Mouse (Mus musculus) adrenal gland, postnatal 10 days (tissue): ENCODE measurements at regions not wholly inside any gene's neighbourhood (a gene's known extent, or its start where the extent isn't known, plus 50 kb on each side); places are given as distances from the start of the nearest gene placed in this dataset.

Source experiments
- DNase-seq: peaks from one replicate; pipeline ENCODE4 v3.0.0; 2021; ENCODE audit warnings: mixed read lengths

- DNase-seq, result no peak
Observed at GRCm38 (mm10) chr11:114433561-114433960, 234.8 kb upstream of the Rpl38 start.

GRCm38 (mm10) chr11:114425447-114425846 is 242.9 kb upstream of the Rpl38 start:
- no peak for DNase-seq

- DNase-seq, result no peak
Observed at GRCm38 (mm10) chr11:114423322-114423721, 245.0 kb upstream of the Rpl38 start.

- DNase-seq, result peak; percentile 12
Observed at GRCm38 (mm10) chr11:114419002-114419401, 249.3 kb upstream of the Rpl38 start.

- peak; percentile 9 for DNase-seq
Observed at GRCm38 (mm10) chr11:114416168-114416567, 252.2 kb upstream of the Rpl38 start.

GRCm38 (mm10) chr11:114404401-114404800 is 263.9 kb upstream of the Rpl38 start:
- DNase-seq, result no peak

GRCm38 (mm10) chr11:114402556-114403320 is 265.6 kb upstream of the Rpl38 start:
- peak; percentile 44 for DNase-seq

GRCm38 (mm10) chr11:114400701-114401100 is 267.6 kb upstream of the Rpl38 start:
- DNase-seq, result no peak

- DNase-seq, result no peak
Observed at GRCm38 (mm10) chr11:114392161-114392560, 276.2 kb upstream of the Rpl38 start.

GRCm38 (mm10) chr11:114391553-114391952 is 276.8 kb upstream of the Rpl38 start:
- no peak for DNase-seq

- no peak for DNase-seq
Observed at GRCm38 (mm10) chr11:114387091-114387490, 281.2 kb upstream of the Rpl38 start.

GRCm38 (mm10) chr11:114379411-114379824 is 288.9 kb upstream of the Rpl38 start:
- DNase-seq, result no peak

- DNase-seq, result no peak
Observed at GRCm38 (mm10) chr11:114375921-114376320, 292.4 kb upstream of the Rpl38 start.

- DNase-seq, result no peak
Observed at GRCm38 (mm10) chr11:114370708-114371107, 297.6 kb upstream of the Rpl38 start.

- DNase-seq, result no peak
Observed at GRCm38 (mm10) chr11:114367779-114368178, 300.5 kb upstream of the Rpl38 start.

GRCm38 (mm10) chr11:114360946-114361345 is 294.1 kb upstream of the Sdk2 start:
- DNase-seq, result no peak

GRCm38 (mm10) chr11:114360321-114360720 is 293.5 kb upstream of the Sdk2 start:
- DNase-seq, result no peak

- DNase-seq, result no peak
Observed at GRCm38 (mm10) chr11:114352146-114352795, 285.4 kb upstream of the Sdk2 start.

GRCm38 (mm10) chr11:114336839-114337484 is 270.1 kb upstream of the Sdk2 start:
- no peak for DNase-seq

- no peak for DNase-seq
Observed at GRCm38 (mm10) chr11:114335950-114336838, 269.3 kb upstream of the Sdk2 start.

GRCm38 (mm10) chr11:114331579-114332150 is 264.8 kb upstream of the Sdk2 start:
- DNase-seq, result no peak

GRCm38 (mm10) chr11:114330316-114330715 is 263.5 kb upstream of the Sdk2 start:
- DNase-seq, result no peak
